Mouse (Mus musculus) effector memory CD4-positive, alpha-beta T cell, adult 7 months (primary cell): ENCODE measurements around the gene St7l. TPM values are rescaled to one million over a fixed set of nuclear protein-coding genes. Genes with fewer than 3 reads are reported as not detected.

ENCODE experiments used
- polyA plus RNA-seq: library from polyadenylated mRNA; unstranded; fragments of 100-300 nt; shearing (Covaris generic); gene quantifications from one replicate; pipeline ENCODE4 v1.2.1, GENCODE M21; 2017

Gene St7l
- 41.6 TPM for polyA plus RNA-seq

GRCm38 (mm10) chr3:104863786-104864650, at the start of gene St7l, which contains the start of gene Capza1:
Gene St7l, plus strand, starts transcription at chr3:104864005.
Gene Capza1, minus strand, starts transcription at chr3:104864505.

GRCm38 (mm10) chr3:104817991-104818748, 45.6 kb upstream of the St7l start, which contains the start of gene Mov10:
Gene Mov10, minus strand, starts transcription at chr3:104818563.

GRCm38 (mm10) chr3:104961066-104962059, 97.6 kb downstream of the St7l start, which contains the start of gene Wnt2b:
Gene Wnt2b, minus strand, starts transcription at chr3:104961921.

Other genes starting within 250 kb of the St7l start
- 45.4 TPM for gene Slc16a1, start 225.3 kb upstream of the St7l start, polyA plus RNA-seq
- 95.3 TPM for gene Ppm1j, start 82.9 kb upstream of the St7l start, polyA plus RNA-seq
- gene Fam19a3, start 82.2 kb upstream of the St7l start, polyA plus RNA-seq = 3.0 TPM
- 39.5 TPM for gene Rhoc, start 75.6 kb upstream of the St7l start, polyA plus RNA-seq
- 27.9 TPM for gene Mov10, start 45.4 kb upstream of the St7l start, polyA plus RNA-seq
- gene Capza1, start 500 bp downstream of the St7l start, polyA plus RNA-seq = 354 TPM
- gene Wnt2b, start 97.9 kb downstream of the St7l start, polyA plus RNA-seq = not detected
- not detected for gene Cttnbp2nl, start 189.1 kb downstream of the St7l start, polyA plus RNA-seq
- gene 4930564D02Rik, start 202.8 kb downstream of the St7l start, polyA plus RNA-seq = not detected